In the genomic region with DNA sequence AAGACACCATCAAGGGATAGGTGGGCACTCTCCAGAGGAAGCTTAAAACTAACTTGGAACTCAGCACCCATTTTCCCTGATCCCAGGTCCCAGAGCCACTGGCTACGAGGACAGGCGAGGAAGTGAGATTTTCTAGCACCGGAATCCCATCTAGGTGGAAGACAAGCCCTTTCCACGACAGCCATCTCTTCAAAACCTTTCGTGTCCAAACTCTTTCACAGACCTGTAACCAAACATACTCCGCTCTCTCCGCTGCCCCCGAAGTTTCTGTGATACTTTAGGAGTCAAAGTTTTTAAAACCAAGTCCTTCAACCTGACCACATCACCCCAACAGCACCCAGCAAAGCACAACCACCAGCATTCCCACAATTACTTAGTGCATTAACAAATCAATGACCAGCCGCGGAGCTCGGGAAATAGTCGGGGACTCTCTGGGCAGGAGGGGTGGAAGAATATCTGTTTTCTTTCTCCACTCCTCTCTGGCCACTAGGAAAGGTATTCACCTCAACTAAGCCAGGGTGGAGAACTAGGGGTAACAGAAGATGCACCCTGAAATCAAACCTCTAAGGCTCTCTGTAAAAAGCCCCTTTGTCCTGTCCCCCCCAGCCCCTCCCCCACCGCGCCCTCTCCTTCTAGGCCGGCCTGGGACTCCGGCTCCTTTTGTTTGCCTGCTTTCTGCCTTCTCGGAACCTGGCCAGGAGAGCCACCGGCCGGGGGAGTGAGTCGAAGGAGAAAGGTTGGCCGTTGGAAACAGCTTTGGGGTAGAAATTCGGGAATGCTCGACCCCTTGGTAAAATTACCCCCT, we compare ENCODE assay signal across 8 mouse cellular contexts. TPM values are rescaled to one million over a fixed set of nuclear protein-coding genes. Genes with fewer than 3 reads are reported as not detected.
DNase-seq lines count a peak whose midpoint lies in the region; ATAC-seq and TF ChIP-seq lines count a peak whose summit lies in the region.

No protein-coding gene starts in this region.

- H3K4me1 ChIP-seq in kidney, embryonic 14.5 days (ENCODE audit: control insufficient read depth, insufficient read depth, low read length), result peaks cover 46% of the 10 kb centered on the region
- peaks cover 19% of the 10 kb centered on the region; the same call in 1 of the 2 replicates for H3K4me1 ChIP-seq in hindbrain, postnatal 0 days (ENCODE audit: insufficient read depth, low read length)
- peaks cover 47% of the 10 kb centered on the region for H3K4me1 ChIP-seq in neural tube, embryonic 11.5 days (ENCODE audit: control insufficient read depth, insufficient read depth, low read length)

- peak overlapping the region; percentile 65 for H3K9ac ChIP-seq in kidney, embryonic 14.5 days (ENCODE audit: low read depth, low read length)
- peak overlapping the region; percentile 49; the same call in 1 of the 2 replicates for H3K9ac ChIP-seq in hindbrain, postnatal 0 days (replicated peaks; ENCODE audit: low read length)
- H3K9ac ChIP-seq in neural tube, embryonic 11.5 days (ENCODE audit: low read length), result peak overlapping the region; percentile 76

- no peaks in the 10 kb centered on the region for H3K27me3 ChIP-seq in kidney, embryonic 14.5 days (ENCODE audit: control insufficient read depth, insufficient read depth, low read length)
- H3K27me3 ChIP-seq in hindbrain, postnatal 0 days (ENCODE audit: insufficient read depth, low read length), result no peaks in the 10 kb centered on the region
- H3K27me3 ChIP-seq in neural tube, embryonic 11.5 days (ENCODE audit: control insufficient read depth, insufficient read depth, low read length), result no peaks in the 10 kb centered on the region

- H3K36me3 ChIP-seq in kidney, embryonic 14.5 days (ENCODE audit: control insufficient read depth, insufficient read depth, low read length), result no peaks in the 10 kb centered on the region
- H3K36me3 ChIP-seq in hindbrain, postnatal 0 days (ENCODE audit: insufficient read depth, low read length), result no peaks in the 10 kb centered on the region
- no peaks in the 10 kb centered on the region for H3K36me3 ChIP-seq in neural tube, embryonic 11.5 days (ENCODE audit: control insufficient read depth, insufficient read depth, low read length)

- TF ChIP-seq POLR2A in brain, embryonic 14.5 days (IDR thresholded peaks at IDR 0.05; ENCODE audit: borderline replicate concordance, extremely low read depth, insufficient read depth, insufficient read length, poor library complexity, severe bottlenecking), result no peak

- 0 out of 2 replicates have a peak, but pooled peaks have one; percentile 11 for ATAC-seq in kidney, embryonic 14.5 days (ENCODE audit: low FRiP score, low TSS enrichment)
- ATAC-seq in hindbrain, postnatal 0 days, result no peak
- ATAC-seq in neural tube, embryonic 11.5 days (ENCODE audit: insufficient read depth, low FRiP score, low TSS enrichment), result peak; percentile 14; the same call in 1 of the 2 replicates

- H3K4me3 ChIP-seq in kidney, embryonic 14.5 days (ENCODE audit: low read length), result peak overlapping the region; percentile 62
- peak overlapping the region; percentile 58 for H3K4me3 ChIP-seq in hindbrain, postnatal 0 days (ENCODE audit: low read length)
- H3K4me3 ChIP-seq in neural tube, embryonic 11.5 days (ENCODE audit: low read depth, low read length), result peak overlapping the region; percentile 64

- H3K9me3 ChIP-seq in kidney, embryonic 14.5 days (ENCODE audit: control insufficient read depth, low read length), result no peaks in the 10 kb centered on the region
- H3K9me3 ChIP-seq in hindbrain, postnatal 0 days (ENCODE audit: low read length), result no peaks in the 10 kb centered on the region
- no peaks in the 10 kb centered on the region for H3K9me3 ChIP-seq in neural tube, embryonic 11.5 days (ENCODE audit: control insufficient read depth, low read length)

- no peak for TF ChIP-seq CTCF in brain, embryonic 14.5 days (IDR thresholded peaks at IDR 0.05; ENCODE audit: borderline replicate concordance, extremely low read depth, insufficient read depth, insufficient read length)
- no peak for TF ChIP-seq CTCF in hindbrain, postnatal 0 days (IDR thresholded peaks at IDR 0.05; ENCODE audit: low read depth)

- no peak for DNase-seq in kidney, adult 8-10 months
- peak; percentile 40 for DNase-seq in brain, embryonic 14.5 days (ENCODE audit: low read depth)
- no peak for DNase-seq in hindbrain, postnatal 0 days (ENCODE audit: low spot score)
- peak; percentile 59 for DNase-seq in neural tube, embryonic 11.5 days (ENCODE audit: low spot score)
- DNase-seq in layer of hippocampus, adult 11-12 months (ENCODE audit: low spot score), result no peak
- DNase-seq in thymus, postnatal 4 days, result no peak
- no peak for DNase-seq in spleen, postnatal 14 days (ENCODE audit: low spot score in 2 of 2)

- 2% methylated on average over 23 of the region's 23 CpGs for WGBS in kidney, embryonic 14.5 days
- WGBS in hindbrain, postnatal 0 days, result 3% methylated on average over 23 of the region's 23 CpGs
- WGBS in neural tube, embryonic 11.5 days, result 0% methylated on average over 23 of the region's 23 CpGs

- peak overlapping the region; percentile 30; the same call in 1 of the 2 replicates for H3K27ac ChIP-seq in kidney, embryonic 14.5 days (ENCODE audit: low read depth, low read length)
- H3K27ac ChIP-seq in hindbrain, postnatal 0 days, result no peak overlapping the region
- peak overlapping the region; percentile 60 for H3K27ac ChIP-seq in neural tube, embryonic 11.5 days (ENCODE audit: low read depth, low read length)

- peak overlapping the region; percentile 52 for H3K4me2 ChIP-seq in kidney, embryonic 14.5 days (replicated peaks; ENCODE audit: low read depth, low read length)
- peak overlapping the region; percentile 67 for H3K4me2 ChIP-seq in hindbrain, postnatal 0 days (ENCODE audit: low read depth, low read length)
- H3K4me2 ChIP-seq in neural tube, embryonic 11.5 days (ENCODE audit: low read depth), result peak overlapping the region; percentile 70

RNA-seq across cellular contexts. Expression of a gene that starts 0.9 kb away (rescaled TPM):
- 10.4 and 22.8 TPM in 2 replicates for polyA plus RNA-seq in kidney, embryonic 14.5 days (2014; fragmentation: Nextera tagmentation; extraction: Ambion mirVana)
- 8.2 and 11.6 TPM in 2 replicates for polyA plus RNA-seq in brain, embryonic 14.5 days (2012; rRNA removed)
- 4.5 and 11.3 TPM in 2 replicates for total RNA-seq in hindbrain, postnatal 0 days (2014; rRNA removed)
- 2.8 and 2.9 TPM in 2 replicates for polyA plus RNA-seq in hindbrain, postnatal 0 days (2015; fragmentation: Nextera tagmentation; extraction: Ambion mirVana)
- polyA plus RNA-seq in neural tube, embryonic 11.5 days (2014; fragmentation: Nextera tagmentation; extraction: Ambion mirVana), result 16.5 and 17.2 TPM in 2 replicates

RNA-seq across cellular contexts. Expression of a gene that starts 20.6 kb away (rescaled TPM):
- polyA plus RNA-seq in kidney, embryonic 14.5 days (2014; fragmentation: Nextera tagmentation; extraction: Ambion mirVana), result 0.21 and 0.43 TPM in 2 replicates
- polyA plus RNA-seq in brain, embryonic 14.5 days (2012; rRNA removed), result 0.50 and 0.77 TPM in 2 replicates
- 0.84 TPM in 1 of 2 replicates, not detected in the other for total RNA-seq in hindbrain, postnatal 0 days (2014; rRNA removed)
- 0.19 and 0.23 TPM in 2 replicates for polyA plus RNA-seq in hindbrain, postnatal 0 days (2015; fragmentation: Nextera tagmentation; extraction: Ambion mirVana)
- not detected in 2 replicates for polyA plus RNA-seq in neural tube, embryonic 11.5 days (2014; fragmentation: Nextera tagmentation; extraction: Ambion mirVana)

RNA-seq across cellular contexts. Expression of a gene that starts 27.5 kb away (rescaled TPM):
- not detected in 2 replicates for polyA plus RNA-seq in kidney, embryonic 14.5 days (2014; fragmentation: Nextera tagmentation; extraction: Ambion mirVana)
- polyA plus RNA-seq in brain, embryonic 14.5 days (2012; rRNA removed), result 2.7 and 3.6 TPM in 2 replicates
- 6.0 and 6.2 TPM in 2 replicates for total RNA-seq in hindbrain, postnatal 0 days (2014; rRNA removed)
- polyA plus RNA-seq in hindbrain, postnatal 0 days (2015; fragmentation: Nextera tagmentation; extraction: Ambion mirVana), result 0.78 and 1.3 TPM in 2 replicates
- not detected in 2 replicates for polyA plus RNA-seq in neural tube, embryonic 11.5 days (2014; fragmentation: Nextera tagmentation; extraction: Ambion mirVana)

Comparison
In these comparisons a context has a peak if more than half of its experiments do, and no peak if none do; other contexts are left out.
1. DNase-seq: peak in brain, embryonic 14.5 days (single experiment) and neural tube, embryonic 11.5 days (single experiment); none in kidney, adult 8-10 months (0 of 2), hindbrain, postnatal 0 days (single experiment), layer of hippocampus, adult 11-12 months (single experiment), thymus, postnatal 4 days (single experiment) and spleen, postnatal 14 days (0 of 2).
2. Peak in every context shown above with its lines, with median percentiles within 50 percentile points of each other: H3K4me2 ChIP-seq, H3K4me3 ChIP-seq and H3K9ac ChIP-seq.